Mouse (Mus musculus) ES-Bruce4 (cell line): ENCODE measurements around the gene C8g. TPM values are rescaled to one million over a fixed set of nuclear protein-coding genes. Genes with fewer than 3 reads are reported as not detected.
A peak's percentile ranks its signal among the peaks of the same experiment; 100 is the strongest.

ENCODE experiments used
- H3K27ac ChIP-seq: 2 replicates; pipeline ENCODE4 v1.5.1; 2012; ENCODE audit warnings: low read length, inconsistent platforms; ENCODE audit not compliant: insufficient read depth
- H3K27me3 ChIP-seq: 2 replicates; pipeline ENCODE4 v1.6.1; 2012; ENCODE audit warnings: mild to moderate bottlenecking, low read length, inconsistent platforms; ENCODE audit not compliant: control insufficient read depth, poor library complexity, insufficient read depth, severe bottlenecking
- H3K36me3 ChIP-seq: 2 replicates; pipeline ENCODE4 v1.6.1; 2012; ENCODE audit warnings: inconsistent platforms, mild to moderate bottlenecking, low read length, moderate library complexity; ENCODE audit not compliant: control insufficient read depth, poor library complexity, insufficient read depth, severe bottlenecking
- H3K4me1 ChIP-seq: one replicate; pipeline ENCODE4 v1.8.1; 2011; ENCODE audit warnings: low read length; ENCODE audit not compliant: control insufficient read depth, insufficient read depth
- H3K4me3 ChIP-seq: 2 replicates; pipeline ENCODE4 v1.5.1; 2011; ENCODE audit warnings: low read depth, mild to moderate bottlenecking, low read length
- H3K9ac ChIP-seq: 2 replicates; pipeline ENCODE4 v1.6.1; 2012; ENCODE audit warnings: low read depth, mild to moderate bottlenecking, inconsistent platforms; ENCODE audit not compliant: poor library complexity, severe bottlenecking
- H3K9me3 ChIP-seq: replicated peaks from 2 replicates; pipeline ENCODE4 v1.6.1; 2012; ENCODE audit warnings: mild to moderate bottlenecking, low read length, inconsistent platforms; ENCODE audit not compliant: control insufficient read depth, poor library complexity, insufficient read depth, severe bottlenecking
- CTCF ChIP-seq: IDR thresholded peaks from one replicate; pipeline ENCODE4 v1.8.1; 2011; ENCODE audit warnings: low read depth, low read length
- EP300 ChIP-seq: IDR thresholded peaks from 2 replicates; pipeline ENCODE4 v1.6.1; 2011; ENCODE audit warnings: low read depth, low read length; ENCODE audit not compliant: insufficient read depth
- POLR2A ChIP-seq: IDR thresholded peaks from one replicate; pipeline ENCODE4 v1.8.1; 2011; ENCODE audit warnings: low read length; ENCODE audit not compliant: insufficient read depth
- polyA plus RNA-seq: library from polyadenylated mRNA; stranded (reverse); fragments of >200 nt; gene quantifications from 2 replicates; pipeline ENCODE4 v1.2.4, GENCODE M21; 2011; ENCODE audit warnings: low read depth; ENCODE audit not compliant: missing spikeins, insufficient read depth, insufficient read length

The C8g gene
- polyA plus RNA-seq, 1 experiment: 4.9 TPM

GRCm38 (mm10) chr2:25526510-25527302, 25.2 kb upstream of the C8g start:
- H3K27ac ChIP-seq: no peak overlapping the region
- TF ChIP-seq POLR2A (no peak), CTCF (no peak), EP300 (no peak)
- H3K27me3 ChIP-seq: no peaks in the 10 kb centered on the region; the same call in 1 of the 2 replicates
- no peaks in the 10 kb centered on the region for H3K4me1 ChIP-seq
- H3K4me3 ChIP-seq: no peak overlapping the region
- no peak overlapping the region for H3K9ac ChIP-seq
- peaks cover 6% of the 10 kb centered on the region for H3K36me3 ChIP-seq
- H3K9me3 ChIP-seq: no peaks in the 10 kb centered on the region

- Histone ChIP-seq H3K9me3 (no peaks in the 10 kb centered on the region), H3K4me3 (no peak overlapping the region), H3K27me3 (no peaks in the 10 kb centered on the region), H3K36me3 (no peaks in the 10 kb centered on the region), H3K9ac (no peak overlapping the region), H3K4me1 (no peaks in the 10 kb centered on the region), H3K27ac (no peak overlapping the region)
- TF ChIP-seq EP300 (no peak), CTCF (peak; percentile 45), POLR2A (no peak)
Measured at GRCm38 (mm10) chr2:25509912-25510311, 8.4 kb upstream of the C8g start.

GRCm38 (mm10) chr2:25506964-25507363, 5.4 kb upstream of the C8g start:
- no peak overlapping the region for H3K9ac ChIP-seq
- H3K9me3 ChIP-seq: no peaks in the 10 kb centered on the region
- H3K36me3 ChIP-seq: no peaks in the 10 kb centered on the region
- no peak overlapping the region for H3K4me3 ChIP-seq
- no peaks in the 10 kb centered on the region for H3K4me1 ChIP-seq
- no peaks in the 10 kb centered on the region for H3K27me3 ChIP-seq
- TF ChIP-seq POLR2A (no peak), CTCF (peak; percentile 36)
- no peak overlapping the region for H3K27ac ChIP-seq

GRCm38 (mm10) chr2:25505860-25506259, 4.3 kb upstream of the C8g start:
- no peak overlapping the region for H3K4me3 ChIP-seq
- H3K9ac ChIP-seq: no peak overlapping the region
- TF ChIP-seq CTCF (no peak), POLR2A (no peak), EP300 (no peak)
- no peaks in the 10 kb centered on the region for H3K9me3 ChIP-seq
- H3K36me3 ChIP-seq: no peaks in the 10 kb centered on the region
- no peak overlapping the region for H3K27ac ChIP-seq
- no peaks in the 10 kb centered on the region for H3K27me3 ChIP-seq
- H3K4me1 ChIP-seq: no peaks in the 10 kb centered on the region

GRCm38 (mm10) chr2:25505000-25505399, 3.5 kb upstream of the C8g start:
- H3K4me1 ChIP-seq: no peaks in the 10 kb centered on the region

GRCm38 (mm10) chr2:25504538-25504937, 3.0 kb upstream of the C8g start:
- Histone ChIP-seq H3K9me3 (no peaks in the 10 kb centered on the region), H3K9ac (no peak overlapping the region), H3K4me1 (no peaks in the 10 kb centered on the region), H3K27me3 (no peaks in the 10 kb centered on the region), H3K4me3 (no peak overlapping the region), H3K36me3 (no peaks in the 10 kb centered on the region), H3K27ac (no peak overlapping the region)
- TF ChIP-seq POLR2A (no peak), EP300 (no peak), CTCF (no peak)

More at GRCm38 (mm10) chr2:25505000-25505399, 3.5 kb upstream of the C8g start:
- no peaks in the 10 kb centered on the region for H3K27me3 ChIP-seq
- no peak overlapping the region for H3K9ac ChIP-seq
- H3K4me3 ChIP-seq: no peak overlapping the region
- TF ChIP-seq CTCF: no peak
- TF ChIP-seq POLR2A: no peak
- no peak for TF ChIP-seq EP300
- H3K36me3 ChIP-seq: no peaks in the 10 kb centered on the region
- no peak overlapping the region for H3K27ac ChIP-seq
- no peaks in the 10 kb centered on the region for H3K9me3 ChIP-seq
